Mouse (Mus musculus) megakaryocyte, embryonic 14.5 days (primary cell): ENCODE measurements around the gene Ngly1.

ENCODE experiments used
- FLI1 ChIP-seq: IDR thresholded peaks from 2 replicates; pipeline ENCODE4 v1.6.1; 2012; ENCODE audit warnings: low read length, inconsistent platforms, mixed read lengths
- GATA1 ChIP-seq: IDR thresholded peaks from 3 replicates; pipeline ENCODE4 v1.6.1; 2012; ENCODE audit warnings: mixed read lengths, low read length, inconsistent platforms, borderline replicate concordance

DNA sequence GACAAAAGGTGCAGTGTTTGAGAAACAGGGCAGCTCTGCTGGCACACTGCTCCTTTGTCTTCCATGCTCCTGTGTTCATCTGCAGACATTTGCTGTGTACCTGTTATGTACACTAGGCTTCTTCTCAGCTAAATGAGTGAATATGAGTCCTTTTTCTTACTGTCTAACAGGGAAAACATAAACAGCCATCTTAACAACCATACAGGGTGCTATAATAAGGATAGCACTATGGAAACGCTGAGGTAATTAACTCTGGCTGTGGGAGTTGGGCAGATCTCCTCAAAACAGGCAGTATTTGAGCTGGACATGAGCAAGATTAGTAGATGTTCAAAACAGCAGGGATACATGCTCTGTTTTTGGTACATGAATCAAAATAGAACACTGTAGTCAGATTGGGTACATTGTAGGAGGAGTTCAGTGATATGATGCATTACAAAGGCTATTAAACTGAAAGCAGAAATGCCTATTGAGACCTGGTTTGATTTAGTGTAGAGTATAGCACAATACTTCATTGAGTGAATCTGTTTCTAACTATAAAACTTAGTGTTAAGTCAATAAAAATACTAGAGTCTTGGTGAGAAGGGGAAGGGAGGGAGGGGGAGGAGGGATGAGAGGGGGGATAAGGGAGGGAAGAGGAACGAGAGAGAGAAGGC lies 47.9 kb downstream of the Ngly1 start:
- TF ChIP-seq GATA1 = no peak
- TF ChIP-seq FLI1 = no peak
